Mouse (Mus musculus) heart, embryonic 14.5 days (tissue): ENCODE results near the gene Mkln1. TPM values are rescaled to one million over a fixed set of nuclear protein-coding genes. Genes with fewer than 3 reads are reported as not detected.

Experiments
- ATAC-seq: fragments of 200-750 bp; cut with Nextera tagmentation; 2 replicates; pipeline ENCODE4 v1.8.0; 2017; ENCODE audit warnings: low read depth, moderate TSS enrichment; ENCODE audit not compliant: insufficient number of reproducible peaks, insufficient read depth, low FRiP score
- H3K27ac ChIP-seq, 2 experiments: fragments of 200-500 bp in 1 of 2; fragments of 300-500 bp in 1 of 2; sonication (generic) in 1 of 2; replicated peaks in 1 of 2; 2 replicates each; pipeline ENCODE4 v1.5.1; 2012 to 2014; ENCODE audit warnings: low read depth in 2 of 2, low read length in 2 of 2, control low read depth in 1 of 2, mild to moderate bottlenecking in 1 of 2, mixed read lengths in 1 of 2; ENCODE audit not compliant: control insufficient read depth in 1 of 2, insufficient read depth in 1 of 2
- H3K27me3 ChIP-seq: fragments of 300-500 bp; sonication (generic); 2 replicates; pipeline ENCODE4 v1.6.1; 2014; ENCODE audit warnings: mild to moderate bottlenecking, low read length, control low read depth; ENCODE audit not compliant: control insufficient read depth, insufficient read depth
- H3K36me3 ChIP-seq: fragments of 300-500 bp; sonication (generic); 2 replicates; pipeline ENCODE4 v1.6.1; 2014; ENCODE audit warnings: mild to moderate bottlenecking, control low read depth, low read length, mixed read lengths; ENCODE audit not compliant: control insufficient read depth, insufficient read depth
- H3K4me1 ChIP-seq, 2 experiments: fragments of 200-500 bp in 1 of 2; fragments of 300-500 bp in 1 of 2; sonication (generic) in 1 of 2; 2 replicates each; pipeline ENCODE4 v1.6.1; 2012 to 2014; ENCODE audit warnings: low read length in 2 of 2, control low read depth in 1 of 2, mixed read lengths in 1 of 2; ENCODE audit not compliant: control insufficient read depth in 2 of 2, insufficient read depth in 2 of 2
- H3K4me2 ChIP-seq: fragments of 300-500 bp; sonication (generic); 2 replicates; pipeline ENCODE4 v1.6.1; 2014; ENCODE audit warnings: mild to moderate bottlenecking, low read length
- H3K4me3 ChIP-seq, 2 experiments: fragments of 200-500 bp in 1 of 2; fragments of 300-500 bp in 1 of 2; sonication (generic) in 1 of 2; 2 replicates each; pipeline ENCODE4 v1.5.1; 2012 to 2014; ENCODE audit warnings: low read length in 2 of 2, mild to moderate bottlenecking in 2 of 2, control low read depth in 1 of 2, low read depth in 1 of 2, moderate library complexity in 1 of 2; ENCODE audit not compliant: control insufficient read depth in 1 of 2, insufficient read depth in 1 of 2
- H3K9ac ChIP-seq: fragments of 300-500 bp; sonication (generic); 2 replicates; pipeline ENCODE4 v1.6.1; 2014; ENCODE audit warnings: mild to moderate bottlenecking, low read length
- H3K9me3 ChIP-seq: fragments of 300-500 bp; sonication (generic); 2 replicates; pipeline ENCODE4 v1.6.1; 2016; ENCODE audit warnings: low read length, control low read depth; ENCODE audit not compliant: control insufficient read depth
- WGBS: fragments of 180-500 bp; shearing (Covaris S2); extraction: QIAGEN DNeasy Blood & Tissue Kit; methylation state at CpG from one replicate; pipeline ENCODE4 v1.1.7; 2014; 5-methylcytosine and 5-hydroxymethylcytosine counted together
- polyA plus RNA-seq: library from polyadenylated mRNA; unstranded; fragments of >200 nt; fragmentation: Nextera tagmentation; extraction: Ambion mirVana; gene quantifications from 2 replicates; pipeline ENCODE4 v1.2.1, GENCODE M21; 2014

Gene Mkln1
- polyA plus RNA-seq, 1 experiment from 2014 or later, result 201 TPM

- no peak overlapping the region for H3K27ac ChIP-seq
- H3K9me3 ChIP-seq, result no peaks in the 10 kb centered on the region
- no peaks in the 10 kb centered on the region for H3K4me1 ChIP-seq
- no peak for ATAC-seq
- no peaks in the 10 kb centered on the region for H3K27me3 ChIP-seq
- H3K4me2 ChIP-seq, result no peak overlapping the region
- H3K36me3 ChIP-seq, result no peaks in the 10 kb centered on the region
- H3K4me3 ChIP-seq, result no peak overlapping the region
- WGBS, result 89% methylated on average over 5 of the region's 5 CpGs
- no peak overlapping the region for H3K9ac ChIP-seq
Observed at GRCm38 (mm10) chr6:31534705-31535104, 136.2 kb downstream of the Mkln1 start.

- Histone ChIP-seq H3K9ac (no peak overlapping the region), H3K36me3 (no peaks in the 10 kb centered on the region), H3K4me3 (no peak overlapping the region), H3K4me2 (no peak overlapping the region), H3K9me3 (no peaks in the 10 kb centered on the region), H3K27ac (no peak overlapping the region), H3K27me3 (no peaks in the 10 kb centered on the region), H3K4me1 (no peaks in the 10 kb centered on the region)
- ATAC-seq, result no peak
- 69% methylated on average over 4 of the region's 4 CpGs for WGBS
Observed at GRCm38 (mm10) chr6:31537193-31537592, 138.7 kb downstream of the Mkln1 start.

- no peak for ATAC-seq
- Histone ChIP-seq H3K9me3 (no peaks in the 10 kb centered on the region), H3K27me3 (no peaks in the 10 kb centered on the region), H3K36me3 (no peaks in the 10 kb centered on the region), H3K4me3 (no peak overlapping the region), H3K9ac (no peak overlapping the region), H3K4me2 (no peak overlapping the region), H3K27ac (no peak overlapping the region), H3K4me1 (no peaks in the 10 kb centered on the region)
- WGBS, result 92% methylated on average over 1 of the region's 1 CpGs
Observed at GRCm38 (mm10) chr6:31538112-31538511, 139.6 kb downstream of the Mkln1 start.

GRCm38 (mm10) chr6:31540018-31540417 is 141.5 kb downstream of the Mkln1 start:
- Histone ChIP-seq H3K27ac (no peak overlapping the region), H3K4me3 (no peak overlapping the region), H3K4me2 (no peak overlapping the region), H3K9me3 (no peaks in the 10 kb centered on the region), H3K36me3 (no peaks in the 10 kb centered on the region), H3K4me1 (peaks cover 14 to 16% of the 10 kb centered on the region in 2 experiments), H3K27me3 (no peaks in the 10 kb centered on the region), H3K9ac (no peak overlapping the region)
- ATAC-seq, result no peak
- 75% methylated on average over 6 of the region's 6 CpGs for WGBS

- Histone ChIP-seq H3K27ac (peak overlapping the region; percentile 40 to 69; a peak in 3 of 4 replicates), H3K27me3 (no peaks in the 10 kb centered on the region), H3K9me3 (no peaks in the 10 kb centered on the region), H3K9ac (no peak overlapping the region), H3K4me1 (peaks cover 24 to 38% of the 10 kb centered on the region in 2 experiments), H3K36me3 (no peaks in the 10 kb centered on the region), H3K4me3 (no peak overlapping the region), H3K4me2 (peak overlapping the region; percentile 43)
- ATAC-seq, result peak; percentile 51
- 31% methylated on average over 4 of the region's 4 CpGs for WGBS
Observed at GRCm38 (mm10) chr6:31544318-31544717, 145.8 kb downstream of the Mkln1 start.

GRCm38 (mm10) chr6:31549361-31550051 is 151.0 kb downstream of the Mkln1 start:
- H3K9me3 ChIP-seq, result no peaks in the 10 kb centered on the region
- no peaks in the 10 kb centered on the region for H3K27me3 ChIP-seq
- no peaks in the 10 kb centered on the region for H3K36me3 ChIP-seq
- peaks cover 25 to 37% of the 10 kb centered on the region in 2 experiments for H3K4me1 ChIP-seq
- peak overlapping the region; percentile 12; the same call in 1 of the 2 replicates for H3K9ac ChIP-seq
- 27% methylated on average over 5 of the region's 5 CpGs for WGBS
- H3K27ac ChIP-seq, result peak overlapping the region; percentile 31 to 55; a peak in 3 of 4 replicates
- no peak overlapping the region for H3K4me3 ChIP-seq
- peak; percentile 80 for ATAC-seq
- peak overlapping the region; percentile 15; the same call in 1 of the 2 replicates for H3K4me2 ChIP-seq

GRCm38 (mm10) chr6:31550876-31551532 is 152.5 kb downstream of the Mkln1 start:
- Histone ChIP-seq H3K27ac (no peak overlapping the region), H3K9me3 (no peaks in the 10 kb centered on the region), H3K27me3 (no peaks in the 10 kb centered on the region), H3K36me3 (no peaks in the 10 kb centered on the region), H3K9ac (no peak overlapping the region), H3K4me2 (no peak overlapping the region), H3K4me1 (peaks cover 17 to 30% of the 10 kb centered on the region in 2 experiments), H3K4me3 (no peak overlapping the region)
- ATAC-seq, result no peak
- WGBS, result 70% methylated on average over 22 of the region's 22 CpGs
